Mouse (Mus musculus) natural killer cell, adult 2 months (primary cell): ENCODE results near the gene Efna1.
A peak's percentile ranks its signal among the peaks of the same experiment; 100 is the strongest.

Experiments used
- DNase-seq, 2 experiments: peaks; one replicate each; pipeline ENCODE4 v3.0.0; 2022; ENCODE audit warnings: low spot score in 2 of 2

Efna1 gene

GRCm38 (mm10) chr3:89280606-89281511 is at the start of gene Efna1:
Gene Efna1 (minus strand): TSS chr3:89281142.
- DNase-seq: no peak

- no peak for DNase-seq
These were observed 49.4 kb upstream of the Efna1 start for GRCm38 (mm10) chr3:89330346-89330745.

- no peak for DNase-seq
These were observed 47.7 kb upstream of the Efna1 start for GRCm38 (mm10) chr3:89328623-89329022.

- no peak for DNase-seq
These were observed 46.5 kb upstream of the Efna1 start for GRCm38 (mm10) chr3:89327371-89327870.

- DNase-seq: no peak
These were observed 44.9 kb upstream of the Efna1 start for GRCm38 (mm10) chr3:89325882-89326281.

GRCm38 (mm10) chr3:89322514-89323165 is 41.7 kb upstream of the Efna1 start, which contains the start of gene Efna3:
Gene Efna3 (minus strand): TSS chr3:89322965.
- no peak for DNase-seq

- DNase-seq: no peak
These were observed 41.2 kb upstream of the Efna1 start for GRCm38 (mm10) chr3:89322131-89322500.

GRCm38 (mm10) chr3:89321183-89322130 is 40.5 kb upstream of the Efna1 start:
- DNase-seq: no peak

- DNase-seq: no peak
These were observed 39.7 kb upstream of the Efna1 start for GRCm38 (mm10) chr3:89320581-89321182.

GRCm38 (mm10) chr3:89319591-89320350 is 38.8 kb upstream of the Efna1 start:
- no peak for DNase-seq

GRCm38 (mm10) chr3:89318971-89319590 is 38.1 kb upstream of the Efna1 start:
- DNase-seq: no peak

GRCm38 (mm10) chr3:89318316-89318715 is 37.4 kb upstream of the Efna1 start:
- DNase-seq: no peak

- DNase-seq: no peak
These were observed 36.3 kb upstream of the Efna1 start for GRCm38 (mm10) chr3:89317246-89317645.

- DNase-seq: peak; percentile 42 to 58
These were observed 35.9 kb upstream of the Efna1 start for GRCm38 (mm10) chr3:89316833-89317232.

- DNase-seq: peak in 1 of 2 experiments; percentile 9
These were observed 35.2 kb upstream of the Efna1 start for GRCm38 (mm10) chr3:89315930-89316831.

GRCm38 (mm10) chr3:89315195-89315929 is 34.4 kb upstream of the Efna1 start:
- peak; percentile 40 to 64 for DNase-seq

GRCm38 (mm10) chr3:89314791-89315190 is 33.8 kb upstream of the Efna1 start:
- DNase-seq: no peak

- no peak for DNase-seq
These were observed 33.4 kb upstream of the Efna1 start for GRCm38 (mm10) chr3:89314340-89314739.
